Mouse (Mus musculus) intestine, postnatal 0 days (tissue): ENCODE data around the gene Ap1g2. TPM values are rescaled to one million over a fixed set of nuclear protein-coding genes. Genes with fewer than 3 reads are reported as not detected.
A peak's percentile ranks its signal among the peaks of the same experiment; 100 is the strongest.

ENCODE experiments used
- ATAC-seq: fragments of 200-750 bp; cut with Nextera tagmentation; 2 replicates; pipeline ENCODE4 v1.8.0; 2017; ENCODE audit warnings: mild to moderate bottlenecking, moderate TSS enrichment, moderate library complexity
- H3K27ac ChIP-seq: fragments of 300-500 bp; sonication (generic); 2 replicates; pipeline ENCODE4 v1.5.1; 2014; ENCODE audit warnings: mild to moderate bottlenecking, low read depth, low read length, moderate library complexity
- H3K27me3 ChIP-seq: fragments of 300-500 bp; sonication (generic); replicated peaks from 2 replicates; pipeline ENCODE4 v1.6.1; 2014; ENCODE audit warnings: low read length, mixed read lengths; ENCODE audit not compliant: control insufficient read depth, insufficient read depth
- H3K36me3 ChIP-seq: fragments of 300-500 bp; sonication (generic); 2 replicates; pipeline ENCODE4 v1.6.1; 2014; ENCODE audit warnings: mild to moderate bottlenecking, moderate library complexity; ENCODE audit not compliant: control insufficient read depth, insufficient read depth
- H3K4me1 ChIP-seq: fragments of 300-500 bp; sonication (generic); replicated peaks from 2 replicates; pipeline ENCODE4 v1.6.1; 2014; ENCODE audit warnings: antibody characterized with exemption, low read length, mixed read lengths; ENCODE audit not compliant: control insufficient read depth, insufficient read depth
- H3K4me2 ChIP-seq: fragments of 300-500 bp; sonication (generic); replicated peaks from 2 replicates; pipeline ENCODE4 v1.6.1; 2014; ENCODE audit warnings: low read depth, mild to moderate bottlenecking, moderate library complexity
- H3K4me3 ChIP-seq: fragments of 300-500 bp; sonication (generic); 2 replicates; pipeline ENCODE4 v1.5.1; 2014; ENCODE audit warnings: low read depth, low read length
- H3K9ac ChIP-seq: fragments of 300-500 bp; sonication (generic); 2 replicates; pipeline ENCODE4 v1.6.1; 2014; ENCODE audit warnings: mild to moderate bottlenecking, low read depth, low read length
- H3K9me3 ChIP-seq: fragments of 300-500 bp; sonication (generic); 2 replicates; pipeline ENCODE4 v1.6.1; 2016; ENCODE audit warnings: mixed run types; ENCODE audit not compliant: control insufficient read depth
- CTCF ChIP-seq: sonication (generic); IDR thresholded peaks from 2 replicates; pipeline ENCODE4 v1.5.1; 2016; ENCODE audit warnings: low read depth, mild to moderate bottlenecking, control low read depth, antibody characterized with exemption, moderate library complexity
- WGBS: fragments of 180-500 bp; shearing (Covaris S2); extraction: QIAGEN DNeasy Blood & Tissue Kit; methylation state at CpG from one replicate; pipeline ENCODE4 v1.1.7; 2014; 5-methylcytosine and 5-hydroxymethylcytosine counted together
- polyA plus RNA-seq: library from polyadenylated mRNA; unstranded; fragments of >200 nt; fragmentation: Nextera tagmentation; extraction: Ambion mirVana; gene quantifications from 2 replicates; pipeline ENCODE4 v1.2.1, GENCODE M21; 2015

Ap1g2 gene
- polyA plus RNA-seq, 1 experiment from 2014 or later = 75.3 TPM

- no peaks in the 10 kb centered on the region for H3K36me3 ChIP-seq
- peaks cover 41% of the 10 kb centered on the region for H3K27me3 ChIP-seq
- peak; percentile 55 for ATAC-seq
- no peak overlapping the region for H3K27ac ChIP-seq
- 0 out of 2 replicates have a peak, but pooled peaks cover 9% of the 10 kb centered on the region for H3K4me1 ChIP-seq
- WGBS = 2% methylated on average over 54 of the region's 78 CpGs
- no peaks in the 10 kb centered on the region for H3K9me3 ChIP-seq
- TF ChIP-seq CTCF = peak; percentile 66
- peak overlapping the region; percentile 51 for H3K4me3 ChIP-seq
- peak overlapping the region; percentile 95 for H3K4me2 ChIP-seq
- H3K9ac ChIP-seq = peak overlapping the region; percentile 51
These were observed 8.6 kb upstream of the Ap1g2 start for GRCm38 (mm10) chr14:55114759-55115701.

DNA sequence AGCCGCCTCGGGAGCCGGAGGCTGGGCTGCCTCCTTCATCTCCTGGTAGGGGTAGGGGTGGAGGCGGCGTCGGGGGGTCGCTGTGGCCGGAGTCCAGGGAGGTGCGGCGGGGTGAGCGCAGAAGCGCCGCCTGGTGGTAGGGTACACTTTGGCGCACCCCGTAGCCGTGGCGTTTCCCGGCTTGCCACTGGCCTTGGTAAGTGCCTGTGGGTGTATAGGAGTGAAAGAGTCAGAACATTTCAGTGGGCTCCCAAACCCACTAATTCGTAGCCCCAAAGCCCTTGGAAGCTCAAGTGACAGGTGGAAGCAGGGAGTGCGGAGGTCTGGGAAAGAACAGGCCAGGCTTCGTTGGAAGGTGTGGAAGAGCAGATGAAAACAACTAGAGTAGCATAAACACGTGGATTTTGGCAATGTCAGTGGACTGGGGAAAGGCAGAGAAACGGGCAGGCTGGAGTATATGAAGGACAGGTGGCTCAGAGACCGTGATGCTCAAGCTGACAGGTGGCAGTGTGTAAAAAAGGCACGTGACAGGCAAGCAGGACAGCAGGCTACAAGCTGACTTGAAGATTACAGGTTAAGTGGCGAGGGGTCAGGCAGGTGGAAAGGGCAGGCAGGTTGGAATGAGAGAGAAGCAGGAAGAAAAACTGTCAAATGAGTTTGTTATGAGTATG lies 7.7 kb upstream of the Ap1g2 start:
- 6% methylated on average over 26 of the region's 26 CpGs for WGBS
- Histone ChIP-seq H3K27me3 (peaks cover 41% of the 10 kb centered on the region), H3K4me2 (peak overlapping the region; percentile 95), H3K9ac (peak overlapping the region; percentile 51; the same call in 1 of the 2 replicates), H3K27ac (no peak overlapping the region), H3K4me3 (peak overlapping the region; percentile 51), H3K4me1 (0 out of 2 replicates have a peak, but pooled peaks cover 9% of the 10 kb centered on the region), H3K9me3 (no peaks in the 10 kb centered on the region), H3K36me3 (no peaks in the 10 kb centered on the region)
- peak; percentile 26; the same call in 1 of the 2 replicates for ATAC-seq
- peak; percentile 81 for TF ChIP-seq CTCF

DNA sequence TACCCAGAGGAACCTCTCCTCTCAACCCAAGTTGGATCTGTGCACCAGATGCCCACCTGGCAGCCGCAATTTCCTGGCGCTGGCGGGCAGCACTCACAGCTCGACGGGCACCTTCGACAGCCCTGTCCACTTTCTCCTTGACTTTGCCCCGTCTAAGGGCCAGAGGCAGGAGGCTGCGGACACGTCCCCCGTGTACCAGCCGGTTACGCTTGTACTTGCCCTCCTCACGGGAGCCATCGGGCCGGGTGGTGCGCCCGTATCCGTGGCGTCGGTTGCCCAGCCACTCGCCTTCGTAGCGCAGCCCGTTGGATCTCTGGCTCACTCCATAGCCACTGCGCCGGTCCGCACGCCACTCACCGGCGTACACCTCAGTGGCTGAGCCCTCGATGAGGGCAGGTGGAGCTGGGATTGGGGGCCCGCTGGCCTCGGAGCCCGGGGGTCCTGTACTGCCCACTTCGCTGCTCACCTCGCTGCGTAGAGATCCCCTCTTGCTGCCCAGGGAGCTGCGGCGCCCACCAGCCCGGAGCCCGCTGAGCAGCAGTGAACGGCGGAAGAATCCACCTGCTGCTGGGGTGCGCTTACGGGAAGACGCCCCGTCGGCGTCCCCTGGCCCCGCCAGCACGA lies 7.1 kb upstream of the Ap1g2 start:
- Histone ChIP-seq H3K36me3 (no peaks in the 10 kb centered on the region), H3K27ac (no peak overlapping the region), H3K9ac (no peak overlapping the region), H3K9me3 (no peaks in the 10 kb centered on the region), H3K4me1 (0 out of 2 replicates have a peak, but pooled peaks cover 9% of the 10 kb centered on the region), H3K27me3 (peaks cover 41% of the 10 kb centered on the region), H3K4me3 (peak overlapping the region; percentile 51; the same call in 1 of the 2 replicates), H3K4me2 (peak overlapping the region; percentile 95)
- WGBS = 57% methylated on average over 51 of the region's 51 CpGs
- no peak for TF ChIP-seq CTCF
- no peak for ATAC-seq

DNA sequence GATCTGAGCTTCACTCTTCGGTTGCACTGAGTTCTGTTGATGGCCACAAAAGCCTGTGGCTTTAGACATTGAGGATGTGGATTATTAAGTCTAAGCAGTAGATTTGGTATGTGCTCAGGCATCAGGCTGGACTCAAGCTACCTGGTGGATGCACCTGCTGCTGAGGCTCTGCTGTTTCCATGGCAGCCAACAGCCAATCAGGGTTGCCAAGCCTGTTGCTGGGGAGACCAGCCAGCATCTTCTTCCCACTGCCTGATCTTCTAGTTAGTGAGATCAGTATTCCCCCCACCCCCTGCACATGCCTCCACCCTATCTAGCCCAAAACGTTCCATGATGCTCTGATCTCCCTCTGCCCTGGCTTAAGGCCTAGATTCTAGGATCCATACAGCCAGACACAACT lies 5.3 kb upstream of the Ap1g2 start:
- 56% methylated on average over 2 of the region's 2 CpGs for WGBS
- TF ChIP-seq CTCF = no peak
- H3K27me3 ChIP-seq = peaks cover 33% of the 10 kb centered on the region

GRCm38 (mm10) chr14:55110076-55110475 lies 3.7 kb upstream of the Ap1g2 start:
- TF ChIP-seq CTCF = no peak
- no peak overlapping the region for H3K9ac ChIP-seq
- H3K4me3 ChIP-seq = no peak overlapping the region
- H3K27me3 ChIP-seq = peaks cover 17% of the 10 kb centered on the region; the same call in 1 of the 2 replicates
- no peak overlapping the region for H3K4me2 ChIP-seq
- H3K27ac ChIP-seq = no peak overlapping the region
- H3K36me3 ChIP-seq = no peaks in the 10 kb centered on the region
- peaks cover 17% of the 10 kb centered on the region; the same call in 1 of the 2 replicates for H3K4me1 ChIP-seq
- WGBS = 48% methylated on average over 9 of the region's 9 CpGs
- ATAC-seq = no peak
- no peaks in the 10 kb centered on the region for H3K9me3 ChIP-seq

More for the DNA sequence above, 5.3 kb upstream of the Ap1g2 start:
- no peaks in the 10 kb centered on the region for H3K9me3 ChIP-seq
- no peaks in the 10 kb centered on the region for H3K36me3 ChIP-seq
- no peak overlapping the region for H3K4me3 ChIP-seq
- ATAC-seq = no peak
- H3K4me2 ChIP-seq = no peak overlapping the region
- H3K27ac ChIP-seq = no peak overlapping the region
- no peak overlapping the region for H3K9ac ChIP-seq
- H3K4me1 ChIP-seq = peaks cover 20% of the 10 kb centered on the region; the same call in 1 of the 2 replicates
